Mouse (Mus musculus) hematopoietic stem cell, adult 5-6 weeks (primary cell): Measurements from ENCODE around the gene Wtip. TPM values are rescaled to one million over a fixed set of nuclear protein-coding genes. Genes with fewer than 3 reads are reported as not detected.
"Not testable (repeated sequence)": the region's sequence is repeated elsewhere in the genome, so short reads cannot be mapped to it uniquely, and the experiment has no call there.

Source experiments
- ATAC-seq, 2 experiments: fragments of 125-278 bp in 1 of 2; replicated peaks in 1 of 2; 2 replicates each; pipeline ENCODE4 v1.8.0; 2016 to 2017; ENCODE audit warnings: inconsistent platforms in 2 of 2, mild to moderate bottlenecking in 2 of 2, moderate number of reproducible peaks in 2 of 2, low read depth in 1 of 2, moderate TSS enrichment in 1 of 2; ENCODE audit not compliant: low FRiP score in 2 of 2, poor library complexity in 2 of 2, severe bottlenecking in 2 of 2, insufficient read depth in 1 of 2, low TSS enrichment in 1 of 2
- total RNA-seq: library from RNA; stranded (forward); fragments of 172-1452, 232-1000 nt; gene quantifications from 2 replicates; pipeline ENCODE4 v1.2.3, GENCODE M21; 2017

Wtip gene
- 1.2 and 1.5 TPM in 2 replicates for total RNA-seq

DNA sequence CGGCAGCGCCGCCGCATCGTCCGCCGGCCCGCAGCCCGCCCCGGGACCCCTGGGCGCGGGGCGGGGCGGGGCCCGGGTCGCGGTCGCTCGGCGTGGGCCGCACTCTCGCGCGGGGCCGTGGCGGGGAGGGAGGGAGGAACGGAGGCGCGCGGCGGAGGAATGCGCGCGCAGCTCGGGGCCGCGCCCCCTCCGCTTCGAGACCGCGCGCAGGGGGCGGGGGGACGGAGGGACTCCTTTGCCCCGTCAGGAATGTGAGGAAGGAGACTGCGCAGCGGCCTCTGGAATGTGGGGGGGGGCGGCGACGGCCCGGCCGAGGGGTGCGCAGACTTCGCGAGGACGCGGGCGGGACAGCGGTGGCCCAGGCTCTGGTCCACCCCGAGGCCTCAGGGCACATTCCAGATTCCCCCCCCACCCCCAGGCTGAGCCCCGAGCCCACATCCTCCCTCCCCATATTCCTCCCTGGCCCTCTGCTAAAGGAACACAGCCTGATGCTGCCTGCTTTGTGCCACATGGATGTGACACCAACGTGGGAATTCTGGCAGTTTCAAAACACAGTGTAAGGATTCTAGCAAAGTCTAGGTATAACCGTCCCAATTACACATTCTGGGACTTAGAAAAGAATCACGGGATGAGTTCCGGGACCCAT is at the start of gene Wtip:
Gene Wtip, minus strand, starts transcription at position 152 of the 646 bp plus-strand sequence.
- ATAC-seq: no peak

DNA sequence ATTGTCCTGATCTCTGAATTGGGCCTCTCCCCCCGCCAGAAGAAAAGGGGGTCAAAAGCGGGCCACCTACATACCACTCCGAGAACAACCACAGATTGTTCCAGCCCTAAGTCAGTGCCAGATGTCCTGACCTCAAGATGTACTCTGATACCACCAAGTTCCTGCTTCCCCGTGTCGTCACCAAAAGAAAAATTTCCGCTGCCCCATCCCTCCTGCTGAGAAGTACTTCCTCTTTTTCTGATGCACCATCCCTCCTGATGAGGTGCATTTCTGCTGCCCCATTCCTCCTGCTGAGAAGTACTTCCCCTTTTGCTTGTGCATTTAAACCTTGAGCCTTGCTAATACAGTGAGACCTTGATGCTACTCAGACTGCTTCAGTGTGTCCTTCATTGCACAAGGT is 43.2 kb upstream of the Wtip start:
- not testable (repeated sequence) for ATAC-seq

DNA sequence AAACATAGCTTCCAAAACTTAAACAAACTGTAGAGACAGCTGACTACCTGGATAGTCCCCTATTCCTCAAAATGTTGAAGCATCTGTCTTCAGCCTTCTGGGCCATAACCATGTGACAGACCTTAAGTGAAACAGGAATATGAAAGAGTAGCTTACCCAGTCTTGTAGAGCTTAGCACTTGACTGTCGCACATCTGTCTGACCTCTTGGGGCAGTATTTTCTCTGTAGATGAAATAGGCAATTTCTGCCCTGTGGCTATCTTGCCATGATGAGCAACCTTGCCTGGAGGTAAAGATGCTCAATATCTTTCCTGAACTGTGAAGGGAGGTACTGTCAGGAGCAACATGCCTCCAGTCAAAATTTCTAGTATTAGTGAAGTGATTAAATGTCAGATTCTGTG is 39.2 kb upstream of the Wtip start:
- no peak for ATAC-seq

DNA sequence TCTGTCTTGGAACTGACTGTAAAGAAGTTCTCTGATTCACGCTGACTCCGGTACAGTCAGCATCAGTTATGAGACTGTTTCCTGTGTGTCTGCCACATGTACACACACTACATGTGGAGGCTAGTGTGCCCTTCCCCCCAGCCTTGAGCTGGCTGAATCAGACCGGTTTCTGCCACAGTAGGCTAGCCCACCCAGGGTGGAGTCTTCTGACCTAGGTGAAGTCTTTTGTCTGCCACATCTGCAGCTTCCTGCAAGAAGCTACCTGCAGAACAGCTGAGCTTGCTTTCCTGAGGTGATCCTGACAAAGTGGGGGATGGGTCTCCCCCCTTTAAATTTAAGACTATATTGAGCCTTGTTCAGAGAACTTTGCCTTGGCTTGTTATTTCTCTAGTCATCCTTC is 36.4 kb upstream of the Wtip start, which contains the start of gene Uba2:
Gene Uba2, minus strand, starts transcription at position 146 of the 400 bp plus-strand sequence.
- no peak for ATAC-seq

DNA sequence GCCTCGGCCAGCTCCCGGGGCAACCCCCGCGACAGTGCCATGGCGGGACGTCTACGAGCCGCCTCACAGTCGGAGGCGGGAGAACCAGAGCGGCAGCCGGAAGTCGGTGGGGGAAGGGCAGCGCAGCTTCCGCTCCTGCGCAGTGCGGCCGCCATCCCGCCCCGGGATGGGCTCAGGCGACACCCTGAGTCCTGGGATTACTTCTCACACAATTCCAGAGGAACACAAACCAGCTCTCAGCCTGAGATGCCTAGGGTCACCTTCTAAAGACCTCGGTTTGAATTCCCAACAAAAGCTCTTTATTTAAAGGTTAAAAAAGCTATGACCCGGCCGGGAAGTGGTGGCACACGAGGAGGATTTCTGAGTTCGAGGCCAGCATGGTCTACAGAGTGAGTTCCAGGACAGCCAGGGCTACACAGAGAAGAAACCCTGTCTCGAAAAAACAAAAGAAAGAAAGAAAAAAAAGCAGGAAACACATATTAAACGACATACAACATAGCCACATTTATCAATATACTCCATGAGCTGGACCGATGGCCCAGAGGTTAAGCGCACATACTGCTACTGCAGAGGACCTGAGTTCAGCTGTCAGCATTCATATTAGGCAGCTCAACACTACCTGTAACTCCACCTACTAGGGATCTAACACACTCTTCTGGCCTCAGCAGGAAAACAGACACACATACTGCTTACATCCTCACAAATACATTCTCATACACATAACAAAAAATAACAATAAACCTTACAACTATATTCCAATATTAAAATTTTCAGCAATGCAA is 35.6 kb upstream of the Wtip start:
- peak; percentile 94 to 98 for ATAC-seq

DNA sequence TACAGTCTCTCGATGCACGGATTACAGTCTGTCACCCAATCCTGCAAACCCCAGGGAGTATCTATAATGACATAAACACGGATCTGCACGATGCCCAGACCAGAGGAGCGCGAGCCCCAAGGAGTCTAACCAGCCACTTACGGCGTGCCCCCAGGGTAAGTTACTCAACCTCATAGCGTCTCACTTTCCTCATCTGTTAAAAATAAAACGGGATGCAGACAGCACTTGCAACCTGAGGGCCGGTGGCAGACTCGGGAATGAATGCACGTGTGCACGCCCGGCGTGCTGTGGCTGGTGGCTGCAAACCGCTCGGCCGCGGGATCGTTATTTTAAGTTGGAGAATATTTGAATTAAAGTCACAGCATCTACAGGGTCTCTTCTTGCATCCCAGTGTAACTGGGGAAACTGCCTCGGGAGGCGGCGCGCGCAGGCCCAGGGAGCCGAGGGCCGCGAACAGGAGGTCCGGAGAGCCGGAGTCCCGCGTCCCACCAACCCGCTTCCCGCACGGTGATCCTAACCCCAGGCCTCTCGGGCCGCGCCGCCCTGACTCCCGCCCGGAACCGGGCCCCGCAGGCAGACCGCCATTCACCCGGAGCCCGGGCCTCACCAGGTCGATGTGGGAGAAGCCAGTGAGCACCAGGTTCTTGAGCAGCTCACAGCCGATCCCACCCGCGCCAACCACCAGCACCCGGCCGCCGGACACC is 34.9 kb upstream of the Wtip start:
- no peak; a peak in 2 of 4 replicates for ATAC-seq

DNA sequence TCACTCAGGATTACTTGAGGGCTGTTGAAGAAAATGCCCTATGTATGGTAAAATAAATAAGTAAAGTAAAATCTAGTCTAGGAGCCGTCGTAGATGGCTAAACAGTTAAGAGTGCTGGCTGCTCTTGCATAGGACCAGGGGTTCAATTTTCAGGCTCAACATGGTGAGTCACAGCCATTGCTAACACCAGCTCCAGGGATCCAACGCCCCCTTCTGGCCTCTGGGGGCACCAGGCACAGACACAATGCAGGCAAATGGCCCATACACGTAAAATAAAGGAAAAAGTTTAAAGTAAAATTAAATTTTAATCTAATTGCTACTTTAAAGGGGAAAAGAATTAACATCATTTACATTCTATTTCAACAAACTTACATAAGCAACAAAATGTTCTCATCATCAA is 33.8 kb upstream of the Wtip start:
- peak in 1 of 2 experiments; percentile 64; a peak in 1 of 4 replicates for ATAC-seq

DNA sequence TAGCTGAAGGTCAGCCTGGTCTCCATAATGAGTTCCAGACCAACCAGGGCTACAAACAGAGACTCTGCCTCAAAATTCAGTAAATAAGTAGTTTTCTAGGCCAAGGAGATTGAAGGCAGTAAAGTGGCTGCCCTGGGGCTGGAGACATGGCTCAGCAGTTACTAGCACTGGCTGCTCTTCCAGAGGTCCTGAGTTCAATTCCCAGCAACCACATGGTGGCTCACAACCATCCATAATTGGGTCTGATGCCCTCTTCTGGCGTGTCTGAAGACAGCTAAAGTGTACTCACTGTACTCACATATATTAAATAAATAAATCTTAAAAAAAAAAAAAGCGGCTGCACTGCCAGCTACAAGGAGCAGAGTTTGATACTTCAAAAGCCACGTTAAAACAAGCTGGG is 32.9 kb upstream of the Wtip start:
- no peak for ATAC-seq

DNA sequence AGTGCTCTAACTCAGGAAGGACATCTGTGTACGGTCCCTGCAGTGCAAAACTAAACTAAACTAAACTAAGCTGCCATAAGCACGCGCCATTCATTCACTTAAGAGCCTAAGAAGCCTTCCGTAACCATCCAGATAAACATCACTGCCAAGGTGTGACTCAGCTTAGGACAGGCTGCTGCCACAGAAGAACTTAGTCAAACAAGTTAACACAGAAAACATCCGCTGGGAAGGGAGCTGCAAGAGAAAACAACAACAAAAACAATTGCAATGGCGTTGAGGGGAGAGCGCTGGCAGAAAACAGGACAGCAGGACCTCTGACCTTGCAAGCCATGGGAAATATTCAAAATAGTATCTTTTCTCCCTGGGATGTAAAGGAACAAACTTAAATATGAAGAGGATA is 31.6 kb upstream of the Wtip start:
- no peak for ATAC-seq

DNA sequence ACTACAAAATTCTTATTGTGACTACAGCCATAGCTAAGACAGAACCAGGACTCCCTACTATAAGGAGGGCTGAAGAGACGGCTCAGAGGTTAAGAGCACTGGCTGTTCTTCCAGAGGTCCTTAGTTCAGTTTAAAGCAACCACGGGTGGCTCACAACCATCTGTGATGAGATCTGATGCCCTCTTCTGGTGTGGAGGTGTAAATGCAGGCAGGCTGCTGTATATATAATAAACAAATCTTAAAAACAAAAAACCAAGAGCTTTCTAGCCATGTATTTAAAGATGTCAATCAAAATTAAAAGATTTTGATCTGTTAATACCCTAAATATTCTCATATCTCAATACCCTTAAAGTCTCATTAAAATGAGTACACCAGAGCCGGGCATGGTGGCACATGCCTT is 26.1 kb upstream of the Wtip start:
- no peak for ATAC-seq

DNA sequence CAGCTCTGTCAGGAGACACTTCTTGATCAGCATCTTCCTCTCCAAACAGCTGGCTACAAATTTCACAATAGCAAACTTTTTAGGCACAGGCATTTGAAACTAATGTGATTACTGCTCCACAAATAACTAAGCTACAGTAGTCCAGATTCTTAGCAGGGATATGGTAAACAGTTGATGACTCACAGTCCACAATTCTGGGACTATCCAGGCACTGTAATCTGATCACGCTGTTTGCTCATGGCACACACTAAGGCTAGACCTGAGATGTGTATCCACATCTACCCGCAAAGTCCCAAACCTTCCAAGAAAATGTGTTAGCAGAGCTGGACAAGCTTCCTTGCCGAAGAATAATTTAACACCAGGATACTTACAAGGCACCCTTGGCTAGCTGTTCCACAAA is 24.9 kb upstream of the Wtip start:
- no peak for ATAC-seq

DNA sequence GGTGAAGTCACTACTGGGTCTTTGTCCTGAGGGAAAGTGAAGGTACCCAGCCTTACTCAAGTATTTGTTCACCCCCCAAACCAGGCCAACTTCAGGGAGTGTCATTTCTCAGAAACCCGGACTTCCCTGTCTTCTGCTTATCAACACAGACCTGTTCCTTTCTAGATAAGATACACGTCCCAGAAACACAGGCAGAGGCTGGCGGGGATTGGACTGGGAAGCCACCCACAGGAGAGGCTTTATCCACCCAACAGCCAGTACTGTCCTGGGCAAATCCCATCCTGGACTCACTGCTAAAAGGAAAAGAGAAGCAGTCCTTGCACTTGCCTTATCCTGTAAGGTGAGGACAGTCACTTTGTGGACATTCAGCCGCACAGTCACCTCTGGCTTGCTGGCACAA is 14.1 kb upstream of the Wtip start:
- ATAC-seq: no peak

DNA sequence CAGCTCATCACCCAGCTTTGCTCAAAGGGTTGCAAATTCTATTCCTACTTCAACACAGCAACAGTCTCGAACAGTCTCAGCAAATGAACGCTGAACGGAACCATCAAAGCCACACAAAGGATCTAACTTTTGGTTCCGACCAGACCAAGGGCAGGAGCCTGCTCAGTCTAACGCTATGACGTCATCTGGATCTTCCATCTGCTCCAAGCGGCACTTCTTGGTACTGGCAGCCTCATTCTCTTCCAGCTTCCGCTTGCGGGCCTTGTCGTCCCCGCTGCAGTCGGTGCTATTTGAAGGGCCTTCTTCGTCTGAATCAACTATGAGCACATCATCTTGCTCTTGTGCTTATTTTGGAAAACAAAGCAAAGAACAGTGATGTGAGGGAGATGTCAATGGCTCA is 8.1 kb upstream of the Wtip start:
- ATAC-seq: no peak

DNA sequence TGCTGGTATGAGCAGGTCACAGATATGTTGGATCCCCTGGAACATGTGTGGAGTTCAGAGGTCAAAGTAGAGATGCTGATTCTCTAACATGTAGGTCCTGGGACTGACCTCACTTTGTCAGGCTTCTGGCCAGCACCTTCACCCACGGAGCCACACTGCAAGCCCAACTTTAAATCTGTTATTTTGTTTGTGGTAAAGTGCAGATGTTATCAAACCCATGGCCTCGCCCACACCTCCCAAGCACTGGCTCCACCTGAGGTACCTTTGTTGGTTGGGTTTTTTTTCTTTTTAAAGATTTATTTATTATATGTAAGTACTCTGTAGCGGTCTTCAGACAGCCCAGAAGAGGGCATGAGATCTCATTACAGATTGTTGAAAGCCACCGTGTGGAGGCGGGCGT is 6.4 kb upstream of the Wtip start:
- ATAC-seq: no peak

DNA sequence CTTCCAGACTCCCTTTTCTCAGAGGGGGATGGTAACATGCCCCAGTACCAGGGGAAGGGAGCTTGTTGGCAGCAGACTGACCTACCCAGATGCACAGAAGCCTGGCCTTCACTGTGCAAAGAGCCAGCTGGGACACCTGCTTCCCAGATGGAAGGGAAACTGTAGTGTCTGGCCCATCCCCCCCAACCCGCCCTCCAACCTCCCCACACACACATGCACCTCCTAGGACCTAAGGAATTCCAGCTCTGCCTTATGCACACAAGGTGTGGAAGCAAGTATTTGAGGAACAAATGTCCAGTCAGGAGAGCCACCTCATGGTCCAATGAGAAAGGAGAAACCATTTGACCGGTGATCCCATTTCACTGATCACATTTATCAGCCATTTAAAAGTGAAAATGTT is 1.3 kb upstream of the Wtip start:
- ATAC-seq: no peak

DNA sequence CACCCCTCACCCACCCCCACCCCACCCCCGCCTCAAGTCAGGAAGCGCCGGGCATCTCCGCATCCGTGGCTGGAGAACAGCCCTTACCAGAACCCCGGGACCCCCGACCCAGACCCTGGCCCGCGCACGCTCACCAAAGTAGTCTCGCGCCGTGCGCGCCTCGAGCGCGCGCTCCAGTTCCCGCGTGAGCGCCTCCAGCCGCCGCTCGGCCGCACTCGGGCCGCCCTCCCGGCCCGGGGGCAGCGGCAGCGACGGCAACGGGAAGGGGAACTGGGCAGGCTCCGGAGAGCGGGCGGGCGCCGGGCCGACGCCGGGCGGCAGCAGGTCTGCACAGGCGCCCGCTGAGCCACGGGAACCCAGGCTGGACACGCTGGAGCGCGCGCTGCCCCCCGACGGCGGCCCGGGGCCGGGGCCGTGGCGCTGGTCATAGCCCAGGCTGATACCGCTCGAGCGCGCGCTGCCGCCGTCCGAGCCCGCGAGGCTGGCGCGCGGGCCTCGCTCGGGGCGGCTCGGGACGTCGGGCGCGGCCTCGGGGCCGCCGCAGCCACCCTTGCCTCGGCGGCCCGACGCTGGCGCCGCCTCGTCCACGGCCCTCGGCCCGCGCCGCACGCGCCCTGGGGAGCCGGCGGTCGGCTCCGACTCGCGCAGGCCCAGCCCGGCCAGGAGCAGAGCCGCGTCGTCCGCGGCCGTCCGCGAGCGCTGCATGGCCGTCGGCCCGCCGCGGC is 551 bp downstream of the Wtip start:
- peak in 1 of 2 experiments; percentile 21; a peak in 1 of 4 replicates for ATAC-seq

DNA sequence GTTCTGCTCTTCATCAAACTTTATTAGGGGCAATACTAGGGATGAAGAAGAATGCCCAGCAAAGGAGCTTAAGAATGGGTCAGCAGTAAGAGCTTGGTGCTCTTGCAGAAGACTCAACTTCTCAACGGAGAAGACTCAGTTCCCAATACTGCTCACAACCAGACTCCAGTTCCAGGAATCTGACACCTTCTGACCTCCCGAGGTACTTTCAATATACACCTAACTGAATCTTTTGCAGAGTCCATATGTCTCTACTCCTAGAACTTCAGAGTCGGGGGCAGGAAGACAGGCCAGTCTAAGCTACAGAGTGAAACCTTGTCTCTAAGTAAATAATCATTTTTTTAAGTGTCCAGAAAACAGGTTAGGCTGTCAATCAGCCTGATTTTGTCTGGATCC is 1.1 kb downstream of the Wtip start:
- ATAC-seq: no peak

DNA sequence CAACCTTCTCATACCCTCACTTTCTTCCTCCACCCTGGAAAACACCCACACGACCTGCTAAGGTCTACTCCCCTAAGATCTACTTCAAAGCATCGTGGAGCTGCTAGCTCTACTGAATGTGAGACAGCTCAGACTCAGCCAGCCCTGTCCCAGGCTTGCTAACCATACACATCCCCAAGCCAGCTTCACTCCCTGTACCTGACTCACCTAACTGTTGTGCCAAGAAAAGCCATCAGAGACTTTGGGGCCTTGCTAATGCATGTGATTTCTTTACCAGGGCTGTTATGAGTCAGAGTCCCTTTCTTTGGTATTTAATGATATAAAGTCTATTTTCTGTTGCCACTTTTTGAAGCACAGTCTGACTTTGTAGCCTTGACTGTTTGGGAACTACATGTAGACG is 1.9 kb downstream of the Wtip start:
- no peak for ATAC-seq
